Mouse (Mus musculus) forebrain, embryonic 11.5 days (tissue): ENCODE data around the gene Il1a. TPM values are rescaled to one million over a fixed set of nuclear protein-coding genes. Genes with fewer than 3 reads are reported as not detected.

Experiments
- ATAC-seq: fragments of 200-750 bp; cut with Nextera tagmentation; replicated peaks from 2 replicates; pipeline ENCODE4 v1.8.0; 2017; ENCODE audit warnings: moderate TSS enrichment; ENCODE audit not compliant: low FRiP score
- DNase-seq: peaks from one replicate; pipeline ENCODE4 v3.0.0-alpha.2; 2017; ENCODE audit warnings: low spot score
- H3K27ac ChIP-seq: fragments of 300-500 bp; sonication (generic); 2 replicates; pipeline ENCODE4 v1.5.1; 2014; ENCODE audit warnings: low read depth, low read length
- H3K27me3 ChIP-seq: fragments of 300-500 bp; sonication (generic); 2 replicates; pipeline ENCODE4 v1.6.1; 2014; ENCODE audit warnings: mild to moderate bottlenecking, low read length, mixed read lengths; ENCODE audit not compliant: control insufficient read depth, insufficient read depth
- H3K36me3 ChIP-seq: fragments of 300-500 bp; sonication (generic); 2 replicates; pipeline ENCODE4 v1.6.1; 2014; ENCODE audit warnings: mild to moderate bottlenecking, low read length, moderate library complexity, mixed read lengths; ENCODE audit not compliant: control insufficient read depth, insufficient read depth
- H3K4me1 ChIP-seq: fragments of 300-500 bp; sonication (generic); replicated peaks from 2 replicates; pipeline ENCODE4 v1.6.1; 2014; ENCODE audit warnings: low read length, mixed read lengths; ENCODE audit not compliant: control insufficient read depth, insufficient read depth
- H3K4me2 ChIP-seq: fragments of 300-500 bp; sonication (generic); 2 replicates; pipeline ENCODE4 v1.6.1; 2014; ENCODE audit warnings: low read depth, mild to moderate bottlenecking, low read length, moderate library complexity, mixed read lengths; ENCODE audit not compliant: severe bottlenecking
- H3K4me3 ChIP-seq: fragments of 300-500 bp; sonication (generic); 2 replicates; pipeline ENCODE4 v1.5.1; 2014; ENCODE audit warnings: low read depth, low read length
- H3K9ac ChIP-seq: fragments of 300-500 bp; sonication (generic); 2 replicates; pipeline ENCODE4 v1.6.1; 2014; ENCODE audit warnings: low read length
- H3K9me3 ChIP-seq: fragments of 300-500 bp; sonication (generic); 2 replicates; pipeline ENCODE4 v1.6.1; 2016; ENCODE audit warnings: low read length, mixed read lengths; ENCODE audit not compliant: control insufficient read depth
- WGBS: fragments of 180-500 bp; shearing (Covaris S2); extraction: QIAGEN DNeasy Blood & Tissue Kit; methylation state at CpG from one replicate; pipeline ENCODE4 v1.1.7; 2014; 5-methylcytosine and 5-hydroxymethylcytosine counted together
- polyA plus RNA-seq: library from polyadenylated mRNA; unstranded; fragments of >200 nt; fragmentation: Nextera tagmentation; extraction: Ambion mirVana; gene quantifications from 2 replicates; pipeline ENCODE4 v1.2.1, GENCODE M21; 2014

The Il1a gene
- polyA plus RNA-seq, 1 experiment from 2014 or later = 0.12 TPM

DNA sequence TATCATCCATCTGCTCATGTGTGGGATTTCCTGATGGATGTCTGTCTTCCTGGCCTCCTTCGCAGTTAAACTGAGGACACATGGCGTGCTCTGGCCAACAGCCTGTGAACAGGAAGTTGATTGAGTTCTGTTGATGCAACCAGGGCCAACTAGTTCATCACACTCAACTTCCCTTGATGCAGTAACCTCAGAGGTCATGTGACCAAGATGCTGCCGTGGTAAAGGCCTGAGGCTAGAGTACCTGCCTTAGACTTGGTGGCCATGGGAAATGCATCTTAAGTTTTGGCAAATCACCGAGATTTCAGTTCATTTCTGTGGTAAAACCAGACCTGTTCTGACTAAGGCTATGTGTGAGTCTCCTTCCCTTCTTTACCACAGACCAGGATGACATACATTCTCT is 6.1 kb upstream of the Il1a start:
- H3K9ac ChIP-seq = no peak overlapping the region
- H3K4me2 ChIP-seq = no peak overlapping the region
- no peak for DNase-seq
- H3K4me3 ChIP-seq = no peak overlapping the region
- H3K36me3 ChIP-seq = no peaks in the 10 kb centered on the region
- H3K4me1 ChIP-seq = no peaks in the 10 kb centered on the region
- no peaks in the 10 kb centered on the region for H3K27me3 ChIP-seq
- ATAC-seq = no peak
- WGBS = 80% methylated on average over 4 of the region's 4 CpGs
- H3K9me3 ChIP-seq = no peaks in the 10 kb centered on the region
- no peak overlapping the region for H3K27ac ChIP-seq

DNA sequence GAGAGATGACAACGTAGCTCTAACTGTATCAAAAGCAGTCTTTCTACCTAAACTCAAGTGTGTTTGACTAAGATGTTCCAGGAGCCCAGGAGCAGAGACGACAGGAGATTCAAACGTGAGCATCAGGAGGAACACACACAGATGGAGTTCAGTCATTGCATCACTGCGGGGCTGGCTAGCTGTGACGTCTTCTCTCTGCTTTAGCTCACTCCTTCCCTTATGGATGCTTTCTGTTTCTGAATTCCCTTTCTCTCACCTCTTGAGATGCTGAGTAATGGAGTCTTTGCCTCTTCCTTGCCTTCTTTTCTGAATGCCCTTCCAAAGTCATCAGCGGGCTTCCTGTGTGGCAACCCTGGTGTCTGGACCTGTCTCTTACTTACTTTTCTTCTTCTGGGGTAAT is 5.1 kb upstream of the Il1a start:
- Histone ChIP-seq H3K9ac (no peak overlapping the region), H3K4me1 (no peaks in the 10 kb centered on the region), H3K27ac (no peak overlapping the region), H3K27me3 (no peaks in the 10 kb centered on the region), H3K36me3 (no peaks in the 10 kb centered on the region), H3K9me3 (no peaks in the 10 kb centered on the region), H3K4me2 (no peak overlapping the region), H3K4me3 (no peak overlapping the region)
- ATAC-seq = no peak
- 84% methylated on average over 6 of the region's 6 CpGs for WGBS
- no peak for DNase-seq

GRCm38 (mm10) chr2:129313934-129314333 is 4.2 kb upstream of the Il1a start:
- H3K9ac ChIP-seq = no peak overlapping the region
- H3K36me3 ChIP-seq = no peaks in the 10 kb centered on the region
- H3K27ac ChIP-seq = no peak overlapping the region
- DNase-seq (no peak), ATAC-seq (no peak)
- H3K4me3 ChIP-seq = no peak overlapping the region
- no peaks in the 10 kb centered on the region for H3K27me3 ChIP-seq
- H3K4me1 ChIP-seq = no peaks in the 10 kb centered on the region
- H3K4me2 ChIP-seq = no peak overlapping the region
- H3K9me3 ChIP-seq = no peaks in the 10 kb centered on the region
- WGBS = 92% methylated on average over 1 of the region's 1 CpGs

DNA sequence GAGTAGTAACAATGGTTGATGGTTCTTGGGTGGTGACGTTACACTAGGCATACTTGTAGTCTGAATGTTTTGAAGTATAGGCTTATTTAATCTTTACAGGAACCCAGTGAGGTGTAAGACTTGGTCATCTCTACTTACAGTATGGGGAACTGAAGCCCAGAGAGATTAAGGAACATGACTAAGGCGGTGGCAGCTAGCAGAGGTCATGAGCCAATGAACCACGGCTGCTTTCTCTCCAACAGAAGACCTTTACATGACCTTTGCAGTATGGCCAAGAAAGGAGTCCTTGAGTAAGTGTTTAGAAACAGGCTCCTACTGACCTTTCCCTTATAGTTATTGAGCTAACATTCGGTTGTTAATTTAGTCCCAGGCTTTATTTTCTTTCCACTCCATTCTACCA is 3.8 kb downstream of the Il1a start:
- ATAC-seq (no peak), DNase-seq (no peak)
- no peak overlapping the region for H3K27ac ChIP-seq
- H3K4me2 ChIP-seq = no peak overlapping the region
- no peaks in the 10 kb centered on the region for H3K36me3 ChIP-seq
- H3K4me1 ChIP-seq = no peaks in the 10 kb centered on the region
- no peak overlapping the region for H3K4me3 ChIP-seq
- H3K27me3 ChIP-seq = no peaks in the 10 kb centered on the region
- no peak overlapping the region for H3K9ac ChIP-seq
- no peaks in the 10 kb centered on the region for H3K9me3 ChIP-seq
- 79% methylated on average over 4 of the region's 4 CpGs for WGBS

GRCm38 (mm10) chr2:129297589-129297982 is 12.2 kb downstream of the Il1a start:
- Histone ChIP-seq H3K4me2 (peak overlapping the region; percentile 84), H3K4me3 (peak overlapping the region; percentile 86), H3K36me3 (no peaks in the 10 kb centered on the region), H3K27me3 (no peaks in the 10 kb centered on the region), H3K27ac (peak overlapping the region; percentile 86), H3K9me3 (no peaks in the 10 kb centered on the region), H3K9ac (peak overlapping the region; percentile 73), H3K4me1 (peaks cover 7% of the 10 kb centered on the region; the same call in 1 of the 2 replicates)
- peak; percentile 62 for DNase-seq
- ATAC-seq = peak; percentile 76
- WGBS = 4% methylated on average over 10 of the region's 10 CpGs

GRCm38 (mm10) chr2:129296671-129297588 is 12.8 kb downstream of the Il1a start, which contains the start of gene Ckap2l:
Gene Ckap2l (minus strand): TSS chr2:129297212.
- Histone ChIP-seq H3K4me2 (peak within 1 kb of the TSS; percentile 84), H3K36me3 (no peaks in the 10 kb centered on the region), H3K4me3 (peak within 1 kb of the TSS; percentile 86), H3K9ac (peak within 1 kb of the TSS; percentile 90), H3K4me1 (peaks cover 7% of the 10 kb centered on the region; the same call in 1 of the 2 replicates), H3K27me3 (no peaks in the 10 kb centered on the region), H3K9me3 (no peaks in the 10 kb centered on the region), H3K27ac (peak within 1 kb of the TSS; percentile 86)
- WGBS = under 1% methylated on average over 50 of the region's 50 CpGs
- peak; percentile 97 for DNase-seq
- peak; percentile 100 for ATAC-seq

- ATAC-seq (no peak), DNase-seq (no peak)
- Histone ChIP-seq H3K4me3 (peak overlapping the region; percentile 86), H3K4me2 (peak overlapping the region; percentile 84), H3K9ac (peak overlapping the region; percentile 90), H3K27me3 (no peaks in the 10 kb centered on the region), H3K27ac (no peak overlapping the region), H3K36me3 (no peaks in the 10 kb centered on the region), H3K9me3 (no peaks in the 10 kb centered on the region), H3K4me1 (peaks cover 7% of the 10 kb centered on the region; the same call in 1 of the 2 replicates)
- 67% methylated on average over 5 of the region's 5 CpGs for WGBS
Measured at GRCm38 (mm10) chr2:129296086-129296485, 13.7 kb downstream of the Il1a start.

DNA sequence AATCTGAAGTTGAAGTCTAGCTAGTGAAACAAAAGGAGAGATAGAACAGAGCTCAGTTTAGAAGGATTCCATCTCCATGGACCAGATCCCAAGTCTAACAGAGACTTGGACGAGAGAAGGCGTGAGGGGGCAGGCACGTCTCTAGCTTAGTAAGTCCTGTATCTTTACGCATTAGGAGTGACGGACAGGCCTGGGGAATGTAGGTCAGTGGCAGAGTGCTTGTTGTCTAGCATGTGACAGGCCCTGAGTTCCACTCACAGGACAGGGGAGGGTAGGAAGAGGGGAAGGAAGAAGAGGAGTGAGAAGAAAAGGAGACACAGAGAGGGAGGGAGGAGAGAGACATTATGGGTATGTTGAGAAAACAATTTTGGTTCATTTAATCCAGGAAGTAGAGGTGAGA is 14.7 kb downstream of the Il1a start:
- Histone ChIP-seq H3K27me3 (no peaks in the 10 kb centered on the region), H3K9me3 (no peaks in the 10 kb centered on the region), H3K36me3 (no peaks in the 10 kb centered on the region), H3K4me2 (no peak overlapping the region), H3K4me1 (peaks cover 7% of the 10 kb centered on the region; the same call in 1 of the 2 replicates), H3K27ac (no peak overlapping the region), H3K9ac (no peak overlapping the region), H3K4me3 (no peak overlapping the region)
- ATAC-seq (no peak), DNase-seq (no peak)
- 94% methylated on average over 5 of the region's 5 CpGs for WGBS
